Mouse (Mus musculus): ENCODE measurements around the gene Ly6g6f. TPM values are rescaled to one million over a fixed set of nuclear protein-coding genes. Genes with fewer than 3 reads are reported as not detected.
A peak's percentile ranks its signal among the peaks of the same experiment; 100 is the strongest.
"Not testable (repeated sequence)": the region's sequence is repeated elsewhere in the genome, so short reads cannot be mapped to it uniquely, and the experiment has no call there.

Ly6g6f gene
- polyA plus RNA-seq, 1 experiment, result not detected

DNA sequence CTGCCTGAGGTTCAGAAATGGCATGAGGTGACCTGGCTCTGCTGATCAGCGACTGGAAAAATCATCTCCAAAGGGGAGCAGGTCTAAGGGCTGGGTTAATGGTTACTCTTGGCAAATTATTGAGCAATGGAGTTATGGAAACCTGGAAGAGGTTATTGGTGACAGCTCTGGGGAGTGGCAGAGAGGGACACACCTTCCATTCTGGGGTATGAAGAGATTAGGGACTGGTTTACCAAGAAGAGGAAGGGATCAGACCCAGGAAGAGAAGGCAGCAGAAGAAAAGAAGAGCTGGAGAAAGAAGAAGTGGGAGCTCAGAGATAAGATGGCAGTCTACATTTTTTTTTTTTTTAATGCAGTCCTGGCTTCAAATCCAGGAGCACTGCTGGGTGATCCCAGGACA, 37.7 kb downstream of the Ly6g6f start:
- TF ChIP-seq POLR2A (IDR thresholded peaks at IDR 0.05; ENCODE audit: insufficient read depth, low read depth, low read length) (no peak), CTCF (IDR thresholded peaks at IDR 0.05; ENCODE audit: insufficient read depth, low read depth, low read length) (no peak)
- Histone ChIP-seq H3K4me3 (ENCODE audit: insufficient read depth, low read depth, low read length) (no peak overlapping the region), H3K27ac (ENCODE audit: insufficient read depth, low read depth, low read length) (no peak overlapping the region), H3K4me1 (ENCODE audit: control insufficient read depth, insufficient read depth, low read length) (peaks cover 33% of the 10 kb centered on the region)
- 61% methylated on average over 1 of the region's 1 CpGs for WGBS

DNA sequence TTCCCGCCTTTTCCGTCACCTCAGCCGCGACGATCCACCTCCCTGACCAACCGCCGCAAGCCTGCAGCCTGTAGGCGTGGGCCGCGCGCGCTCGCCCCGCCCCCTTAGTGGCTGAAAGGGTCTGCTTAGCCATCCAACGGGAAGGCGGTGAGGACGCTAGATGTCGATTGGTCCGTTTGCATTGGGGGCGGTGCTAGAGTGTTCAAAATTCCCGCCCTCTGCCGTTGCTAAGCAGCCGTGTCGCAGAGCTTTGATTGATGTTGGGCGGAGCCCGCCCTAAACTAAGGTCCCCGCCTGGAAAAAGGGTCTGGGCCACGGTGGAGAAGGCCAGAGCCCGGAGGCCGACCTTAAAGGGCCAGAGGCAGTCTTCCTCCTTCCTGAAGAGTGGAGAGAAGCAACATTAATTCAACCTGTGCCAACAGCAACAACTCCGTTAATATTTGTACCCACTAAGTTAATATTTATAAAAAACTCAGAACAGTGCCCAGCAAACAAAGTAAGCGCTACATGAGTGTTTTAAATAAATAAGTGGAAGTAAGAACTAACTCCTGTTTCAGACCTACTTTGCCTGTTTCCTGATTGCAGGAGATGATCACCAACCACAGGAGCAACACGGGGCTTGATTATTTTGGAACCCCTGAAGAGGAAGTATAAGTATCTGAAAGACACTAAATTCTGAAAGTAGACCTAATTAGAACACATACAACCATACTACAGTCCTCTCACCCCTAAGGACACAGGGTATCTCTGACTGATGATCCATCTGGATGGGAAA, 38.5 kb downstream of the Ly6g6f start, which contains the start of gene Msh5:
Msh5 (minus strand) TSS at position 65 of the 775 bp plus-strand sequence.
- peaks cover 31% of the 10 kb centered on the region for H3K4me1 ChIP-seq (ENCODE audit: control insufficient read depth, insufficient read depth, low read length)
- WGBS, result 2% methylated on average over 33 of the region's 33 CpGs
- no peak for TF ChIP-seq CTCF (IDR thresholded peaks at IDR 0.05; ENCODE audit: insufficient read depth, low read depth, low read length)
- TF ChIP-seq POLR2A (IDR thresholded peaks at IDR 0.05; ENCODE audit: insufficient read depth, low read depth, low read length), result no peak
- H3K27ac ChIP-seq (ENCODE audit: insufficient read depth, low read depth, low read length), result no peak within 1 kb of the TSS
- peak within 1 kb of the TSS; percentile 73 for H3K4me3 ChIP-seq (ENCODE audit: insufficient read depth, low read depth, low read length)

DNA sequence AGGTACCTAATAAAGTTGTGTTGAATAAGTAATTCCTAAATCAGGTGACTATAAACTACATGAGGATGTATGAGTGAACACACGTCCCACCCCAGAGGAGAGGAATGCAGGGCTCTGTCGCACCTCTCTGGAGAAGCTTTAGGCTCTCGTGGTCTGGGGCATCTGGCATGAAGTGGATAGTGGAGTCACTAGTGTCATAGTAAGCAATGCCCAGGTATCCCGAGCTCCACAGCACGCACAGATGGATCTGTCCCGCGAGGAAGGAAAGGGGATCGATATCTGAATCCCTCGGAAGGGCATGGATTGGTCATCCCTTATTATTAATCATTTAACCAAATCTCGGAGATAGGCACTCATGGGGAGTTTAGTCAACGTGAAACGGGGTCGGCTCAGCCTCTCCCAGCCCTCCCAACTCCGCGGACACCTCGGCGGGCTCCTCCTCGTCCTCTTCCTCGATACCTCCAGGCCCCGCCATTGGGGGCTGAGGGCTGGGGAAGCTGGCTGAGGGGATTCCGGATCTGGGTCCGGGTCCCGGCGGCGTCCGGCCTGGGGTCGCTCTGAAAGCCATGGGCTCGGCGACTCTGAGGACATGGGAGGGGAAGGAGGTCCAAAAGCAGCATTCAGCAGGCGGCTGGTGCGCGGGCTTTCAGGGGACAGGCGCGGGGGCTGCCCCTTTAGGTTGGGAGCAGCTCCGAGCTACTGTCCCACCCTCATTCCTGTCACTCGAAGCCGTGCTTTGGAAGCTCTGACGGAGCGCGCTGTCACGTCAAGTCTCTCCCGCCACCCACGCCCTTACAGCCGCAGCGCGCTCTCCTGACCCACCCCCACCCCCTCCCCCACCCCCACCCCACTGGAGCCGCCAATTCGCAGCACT, 39.4 kb downstream of the Ly6g6f start:
- TF ChIP-seq CTCF (IDR thresholded peaks at IDR 0.05; ENCODE audit: insufficient read depth, low read depth, low read length), result no peak
- no peak for TF ChIP-seq POLR2A (IDR thresholded peaks at IDR 0.05; ENCODE audit: insufficient read depth, low read depth, low read length)
- no peak overlapping the region for H3K27ac ChIP-seq (ENCODE audit: insufficient read depth, low read depth, low read length)
- H3K4me3 ChIP-seq (ENCODE audit: insufficient read depth, low read depth, low read length), result peak overlapping the region; percentile 73
- WGBS, result 6% methylated on average over 48 of the region's 48 CpGs
- H3K4me1 ChIP-seq (ENCODE audit: control insufficient read depth, insufficient read depth, low read length), result peaks cover 23% of the 10 kb centered on the region

DNA sequence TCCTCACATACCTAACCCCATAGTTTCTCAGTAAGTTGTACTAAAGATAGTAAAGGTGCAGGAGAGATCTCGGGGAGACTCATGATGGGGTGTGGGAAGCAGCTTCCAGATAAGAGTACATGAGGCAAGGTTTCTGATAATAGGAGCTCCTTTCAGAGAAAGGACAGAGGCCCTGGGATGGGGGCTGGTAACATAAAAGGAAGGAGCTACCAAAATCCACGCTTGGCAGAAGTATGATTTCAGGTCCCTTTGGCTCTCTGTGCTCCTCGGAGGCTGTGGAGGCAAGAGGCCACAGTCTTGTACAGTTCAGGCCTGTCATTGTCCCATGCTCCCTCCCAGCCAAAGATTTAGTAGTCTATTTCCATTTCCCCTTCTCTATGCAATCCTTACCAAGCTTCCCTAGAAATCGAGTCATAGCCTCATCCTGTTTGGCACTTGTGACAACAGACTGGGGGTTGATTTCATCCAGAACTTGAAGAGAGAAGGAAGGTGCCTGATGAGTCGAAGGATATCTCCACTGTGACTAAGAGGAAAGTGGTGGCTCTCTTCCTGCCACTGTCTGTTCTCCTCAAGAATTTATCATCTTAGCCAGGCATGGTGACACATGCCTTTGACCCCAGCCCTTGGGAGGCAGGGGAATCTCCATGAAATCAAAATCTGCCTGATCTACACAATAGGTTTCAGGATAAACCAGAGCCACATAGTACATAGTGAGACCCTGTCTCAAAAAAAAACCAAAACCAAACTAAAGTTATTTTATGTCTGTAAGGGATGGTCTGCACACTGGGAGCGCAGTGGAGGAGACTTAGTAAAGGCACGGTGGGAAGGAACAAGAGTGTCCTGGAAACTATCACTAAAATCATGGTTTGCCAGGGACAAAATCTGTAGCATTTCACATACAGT, 40.3 kb downstream of the Ly6g6f start:
- no peak for TF ChIP-seq POLR2A (IDR thresholded peaks at IDR 0.05; ENCODE audit: insufficient read depth, low read depth, low read length)
- H3K4me3 ChIP-seq (ENCODE audit: insufficient read depth, low read depth, low read length), result no peak overlapping the region
- 89% methylated on average over 7 of the region's 7 CpGs for WGBS
- H3K27ac ChIP-seq (ENCODE audit: insufficient read depth, low read depth, low read length), result no peak overlapping the region
- H3K4me1 ChIP-seq (ENCODE audit: control insufficient read depth, insufficient read depth, low read length), result peaks cover 17% of the 10 kb centered on the region

DNA sequence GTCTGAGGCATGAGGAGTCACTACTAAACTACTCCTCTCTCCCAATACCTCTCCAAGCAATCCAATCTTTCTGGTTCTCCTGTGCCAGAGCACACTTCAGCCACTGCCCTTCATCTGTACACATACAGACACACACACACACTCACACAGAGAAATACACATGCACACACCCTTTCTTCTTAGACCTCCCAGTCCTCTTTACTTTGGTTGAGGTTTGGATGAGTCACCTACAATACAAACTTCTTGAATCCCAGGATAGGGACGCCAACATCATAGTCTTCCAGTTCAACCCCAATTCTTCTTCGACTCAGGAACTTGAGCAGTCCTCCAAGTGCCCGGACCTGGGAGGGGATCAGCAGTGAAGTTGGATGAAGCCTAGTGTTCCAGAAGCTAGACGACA, 41.6 kb downstream of the Ly6g6f start:
- Histone ChIP-seq H3K4me1 (ENCODE audit: control insufficient read depth, insufficient read depth, low read length) (peaks cover 10% of the 10 kb centered on the region), H3K4me3 (ENCODE audit: insufficient read depth, low read depth, low read length) (no peak overlapping the region), H3K27ac (ENCODE audit: insufficient read depth, low read depth, low read length) (no peak overlapping the region)
- TF ChIP-seq CTCF (IDR thresholded peaks at IDR 0.05; ENCODE audit: insufficient read depth, low read depth, low read length), result no peak
- no peak for TF ChIP-seq POLR2A (IDR thresholded peaks at IDR 0.05; ENCODE audit: insufficient read depth, low read depth, low read length)
- WGBS, result 84% methylated on average over 4 of the region's 4 CpGs

DNA sequence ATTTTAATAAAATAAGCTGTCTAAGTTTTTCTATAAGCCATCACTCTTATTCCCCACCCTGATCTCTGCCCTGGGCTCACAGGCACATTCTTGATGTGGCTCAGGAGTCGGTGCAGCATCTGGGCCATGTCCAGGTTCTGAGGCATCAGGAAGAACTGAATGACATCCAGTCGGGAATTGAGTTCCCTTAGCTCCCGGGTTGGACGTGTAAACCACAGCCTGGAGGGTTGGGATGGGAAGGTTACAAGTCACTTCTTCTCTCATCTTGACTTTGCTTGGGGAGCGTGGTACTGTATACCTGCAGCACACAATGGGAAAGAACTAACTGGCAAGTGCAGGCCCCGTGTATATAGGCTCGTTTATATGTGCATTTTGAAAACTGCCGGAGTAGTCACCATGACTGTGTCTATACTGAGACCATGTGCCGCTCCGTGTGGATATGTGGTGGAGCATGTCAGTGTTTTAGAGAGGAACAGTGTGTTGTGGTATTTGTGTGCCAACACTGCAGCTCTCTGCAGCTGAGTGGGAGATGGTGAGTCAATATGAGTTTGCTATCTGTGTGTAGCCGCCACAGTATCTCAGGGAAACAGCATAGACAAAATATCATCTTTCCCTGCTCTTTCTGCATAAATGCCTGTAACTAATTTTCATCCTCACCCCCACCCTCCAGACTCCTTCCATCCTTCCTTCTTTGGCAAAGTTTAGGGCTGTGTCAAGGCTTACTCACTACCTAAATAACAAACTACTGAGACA, 46.1 kb downstream of the Ly6g6f start:
- TF ChIP-seq POLR2A (IDR thresholded peaks at IDR 0.05; ENCODE audit: insufficient read depth, low read depth, low read length), result no peak
- TF ChIP-seq CTCF (IDR thresholded peaks at IDR 0.05; ENCODE audit: insufficient read depth, low read depth, low read length), result no peak
- no peaks in the 10 kb centered on the region for H3K4me1 ChIP-seq (ENCODE audit: control insufficient read depth, insufficient read depth, low read length)
- no peak overlapping the region for H3K4me3 ChIP-seq (ENCODE audit: insufficient read depth, low read depth, low read length)
- 78% methylated on average over 11 of the region's 11 CpGs for WGBS
- H3K27ac ChIP-seq (ENCODE audit: insufficient read depth, low read depth, low read length), result no peak overlapping the region

DNA sequence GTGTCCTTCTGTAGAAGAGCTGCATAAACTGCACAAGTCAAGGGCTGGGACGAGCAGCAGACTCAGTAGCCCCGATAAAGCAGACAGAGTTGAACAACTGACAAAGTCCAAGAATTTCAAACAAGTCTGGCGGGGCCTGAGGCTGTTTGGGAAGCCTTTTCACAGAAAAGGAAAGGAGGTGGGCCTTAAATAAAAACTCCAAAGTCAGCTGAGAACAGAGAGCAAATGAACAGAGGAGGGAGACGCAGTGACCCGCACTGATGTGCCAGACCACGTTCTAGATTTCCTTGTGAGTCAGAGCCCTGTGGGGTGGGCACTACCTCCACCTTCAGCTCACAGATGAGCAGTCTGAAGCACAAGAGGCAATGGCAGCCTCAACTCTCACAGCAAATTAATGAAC, 50.5 kb downstream of the Ly6g6f start:
- Histone ChIP-seq H3K4me3 (ENCODE audit: insufficient read depth, low read depth, low read length) (no peak overlapping the region), H3K27ac (ENCODE audit: insufficient read depth, low read depth, low read length) (no peak overlapping the region), H3K4me1 (ENCODE audit: control insufficient read depth, insufficient read depth, low read length) (peaks cover 5% of the 10 kb centered on the region)
- no peak for TF ChIP-seq CTCF (IDR thresholded peaks at IDR 0.05; ENCODE audit: insufficient read depth, low read depth, low read length)
- TF ChIP-seq POLR2A (IDR thresholded peaks at IDR 0.05; ENCODE audit: insufficient read depth, low read depth, low read length), result no peak
- 58% methylated on average over 6 of the region's 6 CpGs for WGBS

DNA sequence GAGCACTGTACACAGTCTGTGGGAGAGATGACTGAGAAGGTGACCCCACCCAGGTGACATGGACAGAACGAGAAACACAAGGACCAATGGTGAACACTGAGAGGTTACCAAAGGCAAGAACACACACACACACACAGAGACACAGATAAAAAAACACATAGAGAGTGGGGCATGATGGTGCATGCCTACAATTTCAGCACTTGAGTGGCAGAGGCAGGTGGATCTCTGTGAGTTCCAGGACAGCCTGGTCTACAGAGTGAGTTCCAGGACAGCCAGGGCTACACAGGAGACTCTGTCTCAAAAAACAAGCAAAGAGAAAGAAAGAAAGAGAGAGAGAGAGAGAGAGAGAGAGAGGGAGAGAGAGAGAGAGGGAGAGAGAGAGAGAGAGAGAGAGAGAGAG, 51.7 kb downstream of the Ly6g6f start:
- WGBS, result 75% methylated on average over 1 of the region's 1 CpGs
- not testable (repeated sequence) for H3K4me3 ChIP-seq (ENCODE audit: insufficient read depth, low read depth, low read length); H3K27ac ChIP-seq (ENCODE audit: insufficient read depth, low read depth, low read length); H3K4me1 ChIP-seq (ENCODE audit: control insufficient read depth, insufficient read depth, low read length)
